Mouse (Mus musculus) brain, embryonic 14.5 days (tissue): ENCODE measurements around the gene Nkx2-3. TPM values are rescaled to one million over a fixed set of nuclear protein-coding genes. Genes with fewer than 3 reads are reported as not detected.

Source experiments
- DNase-seq: peaks from one replicate; pipeline ENCODE4 v3.0.0-alpha.2; 2011; ENCODE audit warnings: low read depth
- CTCF ChIP-seq: fragments of 200-500 bp; IDR thresholded peaks from 2 replicates; pipeline ENCODE4 v1.5.1; 2012; ENCODE audit warnings: inconsistent platforms, mild to moderate bottlenecking, moderate library complexity, borderline replicate concordance; ENCODE audit not compliant: insufficient read depth, insufficient read length; ENCODE audit errors: extremely low read depth
- POLR2A ChIP-seq: fragments of 200-500 bp; IDR thresholded peaks from 2 replicates; pipeline ENCODE4 v1.6.1; 2012; ENCODE audit warnings: mild to moderate bottlenecking, inconsistent platforms, borderline replicate concordance; ENCODE audit not compliant: poor library complexity, insufficient read depth, insufficient read length, severe bottlenecking; ENCODE audit errors: extremely low read depth
- polyA plus RNA-seq: library from polyadenylated mRNA; depleted of rRNA; stranded (reverse); fragments of >200 nt; gene quantifications from 2 replicates; pipeline ENCODE4 v1.2.3, GENCODE M21; 2012

The Nkx2-3 gene
- polyA plus RNA-seq, 1 experiment, result 0.90 TPM

DNA sequence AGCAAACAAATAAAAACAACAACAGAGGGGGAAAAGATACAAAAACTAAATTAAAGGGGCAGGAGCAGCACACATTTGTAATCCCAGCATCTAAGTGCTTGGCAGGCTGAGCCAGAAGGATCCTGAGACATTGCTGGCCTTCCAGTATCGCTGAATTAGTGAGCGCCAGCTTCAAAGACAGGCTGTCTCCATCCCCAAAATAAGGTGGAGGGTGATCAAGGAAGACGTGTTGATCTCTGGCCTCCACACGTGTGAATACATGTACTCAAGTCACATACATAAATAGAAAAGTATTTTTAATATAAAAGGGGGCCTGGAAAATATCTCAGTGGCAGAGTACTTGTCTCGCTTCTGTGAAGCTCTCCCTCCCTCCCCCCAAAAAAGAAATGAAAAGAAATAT is 15.1 kb upstream of the Nkx2-3 start:
- no peak for DNase-seq
- TF ChIP-seq POLR2A, result no peak
- TF ChIP-seq CTCF, result no peak

- no peak for DNase-seq
- TF ChIP-seq POLR2A (no peak), CTCF (no peak)
These were observed 13.1 kb upstream of the Nkx2-3 start for GRCm38 (mm10) chr19:43598741-43599660.

GRCm38 (mm10) chr19:43599776-43600544 is 12.2 kb upstream of the Nkx2-3 start:
- peak; percentile 39 for DNase-seq
- TF ChIP-seq POLR2A, result no peak
- TF ChIP-seq CTCF, result no peak

DNA sequence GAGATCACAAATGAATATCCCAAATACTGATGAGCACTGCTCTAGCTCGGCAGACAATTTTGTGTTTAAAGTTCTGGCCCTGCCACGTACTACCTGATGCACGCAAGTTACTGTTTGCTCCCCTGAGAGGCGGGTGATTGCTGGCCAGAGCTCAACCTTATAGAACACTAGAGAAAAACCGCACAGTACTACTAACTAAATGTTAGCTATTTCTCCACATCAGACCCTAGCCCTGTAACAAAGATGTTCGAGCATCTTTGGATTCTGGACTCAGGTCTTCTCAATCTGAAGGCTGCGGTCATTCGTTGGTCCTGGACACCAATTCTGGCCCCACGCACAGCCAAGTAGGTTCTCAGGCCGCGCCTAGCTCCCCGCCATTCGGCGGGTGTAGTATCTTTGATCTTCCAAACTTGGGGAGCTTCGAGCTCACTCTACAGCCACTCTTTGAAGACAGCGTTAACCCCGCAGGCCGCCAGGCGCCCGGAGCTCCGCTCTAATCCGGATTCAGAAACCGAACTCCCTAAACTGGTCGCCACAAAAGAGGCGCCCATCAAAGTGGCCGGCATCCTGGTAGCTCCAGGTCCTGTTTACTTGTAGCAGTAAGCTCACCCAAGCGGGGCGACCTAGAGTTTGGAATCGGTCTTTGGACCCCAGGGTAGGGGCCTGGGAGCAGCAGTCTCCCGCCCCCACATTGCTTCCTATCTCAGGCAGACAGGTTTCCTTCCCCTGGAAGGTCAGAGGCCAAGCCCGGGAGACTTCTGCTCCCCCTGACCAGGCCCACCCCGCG is 11.4 kb upstream of the Nkx2-3 start:
- no peak for DNase-seq
- TF ChIP-seq POLR2A (no peak), CTCF (no peak)

DNA sequence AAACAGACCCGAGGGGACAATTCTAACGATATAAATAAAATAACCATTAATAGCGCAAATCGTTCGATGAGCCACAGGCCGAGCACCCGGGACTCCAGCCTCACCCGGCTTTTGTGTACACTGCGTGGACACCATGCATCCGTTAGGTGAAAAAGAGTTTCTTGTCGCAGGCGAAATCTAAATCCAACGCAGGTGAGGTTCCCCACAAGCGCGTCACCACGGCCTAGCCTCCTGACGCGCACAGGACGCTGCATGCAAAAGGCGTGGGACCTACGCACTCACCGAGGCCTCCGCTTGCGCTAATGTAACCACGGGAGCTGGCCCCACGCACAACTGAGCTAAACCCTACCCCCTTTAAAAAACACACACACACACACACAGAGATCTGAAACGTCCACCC is 10.7 kb upstream of the Nkx2-3 start:
- TF ChIP-seq POLR2A (no peak), CTCF (no peak)

GRCm38 (mm10) chr19:43601996-43602590 is 10.0 kb upstream of the Nkx2-3 start:
- no peak for TF ChIP-seq POLR2A
- TF ChIP-seq CTCF, result no peak
- DNase-seq, result no peak

More for the DNA sequence above, 10.7 kb upstream of the Nkx2-3 start:
- no peak for DNase-seq

DNA sequence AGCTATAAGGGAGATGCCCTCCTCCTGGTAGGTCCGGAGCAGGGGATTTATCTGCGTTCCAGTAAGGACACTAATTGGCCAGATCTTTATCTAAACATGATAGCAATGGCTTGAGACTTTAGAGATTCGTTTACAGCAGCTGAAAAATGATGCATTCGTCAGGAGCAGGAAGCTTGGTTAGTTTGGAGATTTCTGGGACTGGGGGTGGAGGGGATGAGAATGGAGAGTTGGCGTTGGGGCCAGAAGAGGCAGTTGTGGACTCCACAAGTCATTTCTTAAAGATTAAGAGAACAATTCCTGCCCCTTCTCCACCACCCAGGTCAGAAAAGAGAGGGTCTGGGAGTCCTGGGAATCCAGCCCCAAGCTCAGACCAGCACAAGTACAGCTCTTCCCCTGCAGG is 8.6 kb upstream of the Nkx2-3 start:
- DNase-seq, result no peak
- no peak for TF ChIP-seq CTCF
- TF ChIP-seq POLR2A, result no peak

DNA sequence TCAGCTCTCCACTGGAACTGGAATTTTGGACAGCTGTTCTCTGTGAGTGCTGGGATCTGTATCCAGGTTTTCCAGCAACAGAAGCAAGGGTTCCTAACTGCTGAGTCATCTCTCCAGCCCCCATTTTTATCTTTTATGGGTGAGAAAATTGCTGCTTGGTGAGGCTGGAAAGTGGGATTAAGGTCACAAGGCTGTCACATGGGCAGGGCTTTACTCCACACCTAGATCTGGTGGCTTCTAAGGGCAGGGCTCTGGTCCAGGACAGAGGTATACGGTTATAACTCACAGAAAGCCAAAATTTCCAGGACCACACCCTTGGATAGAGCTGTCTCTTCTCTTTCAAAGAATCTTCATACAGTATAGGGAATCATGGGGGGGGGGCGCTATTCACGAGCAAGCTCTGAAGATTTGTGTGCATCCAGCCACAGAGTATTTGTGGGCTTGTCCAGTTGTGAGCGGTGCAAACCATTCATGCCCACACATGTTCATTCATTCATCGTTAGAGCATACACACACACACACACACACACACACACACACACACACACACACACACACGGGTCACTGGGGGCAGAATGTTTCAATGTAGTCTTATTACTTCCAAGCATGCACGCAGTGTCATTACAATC is 7.5 kb upstream of the Nkx2-3 start:
- no peak for TF ChIP-seq POLR2A
- no peak for TF ChIP-seq CTCF
- no peak for DNase-seq

- no peak for DNase-seq
- TF ChIP-seq POLR2A (no peak), CTCF (no peak)
These were observed 6.2 kb upstream of the Nkx2-3 start for GRCm38 (mm10) chr19:43605666-43606551.

DNA sequence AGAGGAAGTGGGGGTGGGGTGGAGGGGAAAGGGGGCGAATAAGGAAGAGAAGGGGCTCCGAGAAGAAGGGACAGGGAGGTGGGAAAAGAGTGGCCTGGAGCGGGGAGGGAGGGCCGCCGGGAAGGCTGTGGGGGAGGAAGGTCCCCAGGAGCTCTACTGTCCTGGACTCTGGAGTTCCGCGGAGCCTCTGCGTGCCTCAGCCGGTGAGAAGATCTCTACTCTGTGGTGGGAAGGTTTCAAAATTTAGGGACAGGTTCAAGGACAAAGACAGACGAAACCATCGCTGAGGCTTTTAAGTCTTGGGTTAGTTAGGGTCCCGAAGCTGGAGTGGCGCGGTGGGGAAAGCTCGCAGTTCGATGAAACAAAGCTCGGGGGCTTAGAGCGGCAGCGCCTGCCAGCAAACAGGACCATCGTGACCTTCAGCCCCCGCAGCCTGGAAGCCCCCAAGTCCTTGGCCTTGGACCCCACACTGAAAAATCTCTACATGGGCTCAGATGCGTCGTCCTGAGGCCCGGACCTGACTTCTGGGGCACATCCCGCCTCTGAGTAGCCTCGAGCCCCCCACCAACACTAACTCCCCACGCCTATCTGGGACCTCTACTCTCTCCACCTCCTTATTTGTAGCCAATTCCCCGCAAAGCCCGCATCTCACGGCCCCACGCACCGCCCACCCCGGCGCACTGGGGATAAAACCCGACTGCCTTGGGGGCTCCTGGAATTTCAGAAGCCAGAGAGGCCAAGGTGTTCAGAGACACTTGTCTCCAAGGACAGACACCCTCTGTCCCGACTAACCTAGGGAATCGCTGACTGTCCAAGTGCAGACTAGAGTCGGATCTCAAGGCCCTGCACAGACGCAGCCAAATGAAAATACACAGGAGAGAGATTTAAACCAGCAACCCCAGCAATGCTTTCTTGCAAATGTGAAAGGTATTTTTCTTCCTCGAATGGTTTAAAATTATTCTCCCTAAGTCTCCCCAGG is 5.3 kb upstream of the Nkx2-3 start:
- TF ChIP-seq POLR2A (no peak), CTCF (no peak)
- peak; percentile 34 for DNase-seq
